20 mouse cellular contexts compared by ENCODE assay signal in genomic region chr3:140821266-140821665, GRCm38 (mm10).
"Had no signal": no experiment of that assay in that cellular context is flagged by ENCODE, and none has a peak within 500 bp of the region (broad histone marks: within the 10 kb centered on the region; RNA-seq: fewer than 3 reads in every experiment).

No protein-coding gene starts in this region.

- H3K27ac ChIP-seq: limb, embryonic 12.5 days; limb, embryonic 15.5 days; liver, embryonic 14.5 days; midbrain, embryonic 12.5 days; midbrain, embryonic 15.5 days; neural tube, embryonic 12.5 days; stomach, embryonic 15.5 days had no signal

- H3K4me3 ChIP-seq: limb, embryonic 12.5 days; limb, embryonic 15.5 days; midbrain, embryonic 12.5 days; midbrain, embryonic 15.5 days; neural tube, embryonic 12.5 days; stomach, embryonic 15.5 days had no signal

- H3K9me3 ChIP-seq: limb, embryonic 12.5 days; limb, embryonic 15.5 days; midbrain, embryonic 12.5 days; midbrain, embryonic 15.5 days; neural tube, embryonic 12.5 days; stomach, embryonic 15.5 days had no signal

- H3K4me1 ChIP-seq: limb, embryonic 12.5 days; limb, embryonic 15.5 days; midbrain, embryonic 12.5 days; midbrain, embryonic 15.5 days; neural tube, embryonic 12.5 days; stomach, embryonic 15.5 days had no signal

- H3K36me3 ChIP-seq: limb, embryonic 12.5 days; limb, embryonic 15.5 days; midbrain, embryonic 12.5 days; midbrain, embryonic 15.5 days; neural tube, embryonic 12.5 days; stomach, embryonic 15.5 days had no signal

- H3K9ac ChIP-seq: limb, embryonic 12.5 days; limb, embryonic 15.5 days; liver, embryonic 14.5 days; liver, postnatal 0 days; lung, embryonic 14.5 days; midbrain, embryonic 12.5 days; midbrain, embryonic 15.5 days; neural tube, embryonic 12.5 days; stomach, embryonic 15.5 days had no signal

- H3K27me3 ChIP-seq: limb, embryonic 12.5 days; limb, embryonic 15.5 days; midbrain, embryonic 12.5 days; midbrain, embryonic 15.5 days; neural tube, embryonic 12.5 days; stomach, embryonic 15.5 days had no signal

- DNase-seq: kidney, adult 18-20 months; kidney, adult 9 months; kidney, postnatal 14 days; kidney, postnatal 4 days; left cerebral cortex, postnatal 4 days; liver, postnatal 0 days; lung, embryonic 14.5 days; lung, postnatal 10 days; lung, postnatal 4 days; retina, postnatal 1 day; right cerebral cortex, postnatal 25 days; spleen, adult 18-20 months; thymus, postnatal 25 days had no signal
